Mouse (Mus musculus) layer of hippocampus, postnatal 14 days (tissue): ENCODE results near the gene 1700001O22Rik. TPM values are rescaled to one million over a fixed set of nuclear protein-coding genes. Genes with fewer than 3 reads are reported as not detected.
A peak's percentile ranks its signal among the peaks of the same experiment; 100 is the strongest.

Experiments used
- DNase-seq, 2 experiments: peaks; one replicate each; pipeline ENCODE4 v3.0.0; 2021 to 2022; ENCODE audit warnings: low spot score in 2 of 2, mixed read lengths in 1 of 2
- total RNA-seq, 2 experiments: library from RNA; stranded (reverse); gene quantifications; 2 replicates each; pipeline ENCODE4 v1.2.3; 2021

The 1700001O22Rik gene
- total RNA-seq, 2 experiments from 2014 or later = 2.9 to 3.8 TPM

DNA sequence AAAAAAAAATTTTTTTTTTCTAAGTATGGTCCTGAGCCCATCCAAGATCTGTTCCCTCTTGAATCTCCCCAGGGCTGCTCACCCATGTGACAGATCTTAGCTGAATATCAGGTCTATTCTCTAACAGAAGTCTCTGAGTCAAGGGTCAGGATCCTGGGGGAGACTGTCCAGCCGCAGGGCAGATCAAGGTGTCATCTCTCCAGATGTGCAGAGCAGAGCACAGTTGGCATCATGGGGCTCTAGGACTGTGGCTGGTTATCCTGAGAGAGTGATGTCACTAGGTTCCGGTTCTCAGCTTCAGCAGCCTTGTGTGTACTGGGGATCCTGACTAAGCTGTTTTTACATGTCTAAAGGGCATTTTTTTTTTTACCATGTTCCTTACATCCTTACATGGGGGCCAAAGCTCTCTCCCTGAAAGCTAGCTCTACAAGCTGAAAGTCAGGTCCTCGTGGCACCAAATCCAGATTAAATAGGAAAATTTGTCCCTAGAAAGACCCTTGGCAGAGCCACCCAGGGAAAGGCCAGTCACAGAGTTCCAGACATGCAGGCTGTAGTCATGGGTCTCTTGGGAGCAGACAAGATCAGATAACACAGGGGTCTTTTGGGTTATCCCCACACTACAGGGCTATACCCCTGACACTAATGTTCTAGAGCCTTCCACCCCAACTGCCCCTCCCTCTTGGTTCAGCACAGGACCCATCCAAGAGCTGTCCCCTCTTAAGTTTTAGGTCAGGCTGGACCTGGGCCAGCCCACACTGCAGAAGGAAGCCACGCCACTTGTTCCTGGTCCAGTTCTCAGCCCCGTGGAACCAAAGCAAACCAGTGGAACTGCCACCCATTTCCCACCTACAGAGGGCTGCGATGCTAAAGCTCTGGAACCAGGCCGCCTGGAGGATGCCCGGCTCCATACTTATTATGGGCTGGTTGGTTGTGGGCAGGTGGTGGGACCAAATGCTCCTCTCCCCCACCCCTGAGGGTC lies 20.9 kb downstream of the 1700001O22Rik start:
- DNase-seq = no peak

DNA sequence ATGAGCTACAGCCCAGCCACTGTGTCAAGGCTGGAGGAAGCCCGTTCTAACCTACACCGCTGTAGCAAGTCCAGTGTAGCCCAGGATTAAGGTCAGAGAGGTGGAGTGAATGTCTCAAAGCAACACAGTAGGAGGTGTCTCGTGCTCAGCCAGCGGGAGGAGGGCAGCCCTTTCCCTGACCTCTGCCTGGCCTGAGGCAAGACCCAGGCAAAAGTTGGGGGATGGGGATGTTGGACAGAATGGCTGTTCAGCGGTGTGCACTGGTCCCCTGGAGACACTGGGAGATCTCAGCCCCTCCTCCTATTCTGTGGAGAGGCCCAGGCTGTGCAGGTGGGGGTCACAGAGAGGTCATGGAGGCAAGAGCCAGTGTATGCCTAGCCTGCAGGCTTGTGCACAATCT lies 24.2 kb downstream of the 1700001O22Rik start:
- no peak for DNase-seq

DNA sequence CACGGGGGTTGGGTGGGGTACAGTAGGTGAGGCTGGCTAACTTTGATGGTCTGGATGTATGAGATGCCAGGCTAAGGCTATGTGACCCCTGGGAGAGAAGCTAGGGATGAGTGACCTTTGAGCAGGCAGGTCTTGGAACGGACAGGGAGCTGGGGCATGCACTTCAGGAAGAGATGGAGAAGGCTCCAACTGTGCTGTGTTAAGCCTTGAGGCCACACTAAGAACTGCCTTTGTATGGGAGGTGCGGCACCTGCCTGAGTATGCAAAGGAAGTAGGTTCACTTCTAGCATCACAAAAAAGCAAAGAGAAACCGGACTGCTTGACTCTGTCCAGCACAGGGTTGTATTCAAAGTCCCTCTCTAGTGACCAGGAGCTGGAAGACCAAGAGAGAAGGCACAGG lies 25.2 kb downstream of the 1700001O22Rik start:
- no peak for DNase-seq

DNA sequence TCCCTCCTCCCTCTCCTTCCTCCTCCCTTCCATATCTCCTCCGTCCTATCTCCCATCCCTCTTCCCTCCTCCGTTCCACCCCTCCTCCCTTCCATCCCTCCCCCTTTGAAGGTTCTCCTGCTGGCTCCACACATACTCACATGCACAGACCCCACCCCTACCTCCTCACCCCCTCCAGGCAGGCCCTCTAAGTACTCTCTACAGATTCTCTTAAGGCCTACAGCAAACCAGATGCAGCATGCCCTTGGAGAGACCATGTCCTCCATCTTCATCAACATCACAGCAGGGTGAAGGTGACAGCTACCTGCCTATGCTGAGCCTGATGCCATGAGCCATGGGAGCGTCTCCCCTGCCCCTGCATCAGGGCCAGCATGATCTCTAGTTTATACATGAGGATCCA lies 26.2 kb downstream of the 1700001O22Rik start:
- no peak for DNase-seq

DNA sequence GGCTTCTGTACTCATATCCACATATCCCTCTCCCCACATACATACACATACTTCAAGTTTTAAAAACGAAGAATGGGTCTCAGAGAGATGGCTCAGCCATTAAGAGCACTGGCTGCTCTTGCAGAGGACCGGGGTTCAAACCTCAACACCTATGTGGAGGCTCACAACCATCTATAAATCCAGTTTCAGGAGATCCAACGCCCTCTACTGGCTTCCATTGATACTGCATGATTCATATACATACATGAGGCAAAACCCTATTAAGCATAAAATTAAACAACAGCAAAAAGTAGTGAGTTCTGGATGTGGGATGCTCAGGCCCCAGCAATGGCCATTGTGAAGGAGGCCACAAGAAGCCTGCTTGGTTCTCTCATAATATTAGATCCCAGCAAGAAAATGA lies 27.5 kb downstream of the 1700001O22Rik start:
- DNase-seq = no peak

DNA sequence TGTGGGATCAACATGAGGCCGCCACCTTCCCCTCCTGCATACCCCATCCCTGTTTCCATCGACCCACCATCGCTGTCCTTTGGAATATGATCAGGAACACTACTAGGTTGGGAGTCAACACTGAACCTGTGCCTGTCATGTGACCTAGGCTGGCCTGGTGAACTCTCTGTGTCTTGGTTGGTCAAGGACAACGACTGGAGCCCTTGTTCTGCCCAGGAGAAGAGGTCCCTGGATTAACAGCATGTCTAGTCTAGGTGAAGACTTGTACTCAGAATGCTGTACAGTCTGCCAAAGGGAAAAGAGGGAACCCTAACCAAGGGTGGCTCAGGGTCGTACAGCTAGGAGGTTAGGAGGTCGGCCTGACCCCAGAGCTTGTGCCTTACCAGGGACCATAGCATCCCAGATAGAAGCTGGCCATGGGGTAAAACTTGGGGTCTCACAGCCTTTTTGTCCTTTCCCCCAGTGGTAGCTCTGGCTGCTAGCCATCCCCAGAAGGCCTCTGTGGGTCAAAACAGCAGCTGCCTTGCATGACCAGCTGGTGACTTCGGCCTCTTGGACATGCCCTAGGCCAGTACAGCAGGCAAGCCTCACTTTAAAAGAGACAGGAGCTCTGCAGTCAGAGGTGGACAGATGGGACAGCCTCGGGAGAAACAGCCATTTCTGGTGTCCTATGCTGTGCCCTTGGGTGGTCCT lies 30.0 kb downstream of the 1700001O22Rik start:
- no peak for DNase-seq

DNA sequence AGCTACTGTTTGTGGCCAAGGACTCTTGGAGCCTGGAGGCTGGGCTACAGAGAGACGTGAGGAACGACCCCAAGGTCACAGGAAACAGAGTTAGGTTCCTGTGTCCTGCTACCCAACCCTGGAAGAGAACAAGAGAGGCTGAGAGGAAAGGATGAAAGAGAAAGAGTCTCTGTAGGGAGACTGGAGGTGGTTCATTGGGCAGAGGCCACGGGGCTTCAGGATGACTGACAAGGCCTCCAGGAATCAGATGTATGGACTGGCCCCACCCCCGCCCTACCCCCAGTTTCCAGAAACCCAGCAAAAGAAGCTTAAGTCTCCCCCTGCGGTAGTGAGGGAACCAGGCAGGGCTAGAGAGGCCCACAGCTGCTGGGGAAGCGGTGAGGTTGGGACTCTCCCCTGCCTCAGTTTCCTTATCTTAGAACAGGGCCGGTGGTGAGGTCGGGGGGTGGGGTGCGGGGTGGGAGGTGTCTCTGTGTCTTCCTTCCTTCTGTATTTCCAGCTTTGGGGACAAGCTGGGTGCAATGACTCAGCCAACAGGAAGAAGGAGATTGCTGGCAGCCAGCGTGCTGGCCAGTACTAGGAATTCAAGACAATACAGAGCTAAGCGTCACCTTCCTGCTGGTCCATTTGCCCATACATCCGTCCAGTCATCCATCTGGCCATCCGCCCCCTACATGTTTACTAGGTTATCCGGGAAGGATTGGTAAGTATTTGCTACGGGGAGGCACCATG lies 30.7 kb downstream of the 1700001O22Rik start:
- DNase-seq = no peak

DNA sequence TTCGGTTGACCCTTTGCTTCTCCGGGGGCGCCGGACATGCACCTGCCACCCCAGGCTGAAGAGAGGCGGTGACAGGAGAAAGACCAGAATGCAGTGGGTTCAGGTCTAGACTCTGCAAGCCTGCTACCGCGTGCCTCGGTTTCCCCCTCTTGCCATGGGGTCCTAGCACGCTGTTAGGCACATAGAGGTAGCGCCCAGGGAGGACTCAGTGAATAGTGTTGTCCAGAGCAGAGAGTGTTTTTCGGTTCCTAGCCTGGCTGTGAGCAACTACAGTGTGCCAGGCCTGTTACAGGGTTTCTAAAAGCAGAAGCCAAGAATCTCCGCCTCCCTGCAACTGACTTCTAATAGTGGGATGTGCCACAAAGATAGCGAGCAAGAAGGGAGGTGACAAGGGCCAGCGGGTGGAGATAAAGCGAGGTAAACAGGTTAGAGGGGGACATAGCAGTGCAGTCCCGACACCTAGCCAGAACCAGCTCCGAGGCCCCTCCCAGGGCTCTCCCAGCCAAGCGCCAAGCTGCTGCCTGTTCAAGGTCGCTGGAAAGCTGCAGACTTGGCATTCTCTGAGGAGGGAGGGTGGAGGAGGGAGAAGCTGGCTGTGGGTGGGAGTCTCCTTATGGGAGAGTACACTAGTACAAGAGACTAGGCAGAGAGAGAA lies 31.5 kb downstream of the 1700001O22Rik start:
- DNase-seq = peak; percentile 75 to 81

DNA sequence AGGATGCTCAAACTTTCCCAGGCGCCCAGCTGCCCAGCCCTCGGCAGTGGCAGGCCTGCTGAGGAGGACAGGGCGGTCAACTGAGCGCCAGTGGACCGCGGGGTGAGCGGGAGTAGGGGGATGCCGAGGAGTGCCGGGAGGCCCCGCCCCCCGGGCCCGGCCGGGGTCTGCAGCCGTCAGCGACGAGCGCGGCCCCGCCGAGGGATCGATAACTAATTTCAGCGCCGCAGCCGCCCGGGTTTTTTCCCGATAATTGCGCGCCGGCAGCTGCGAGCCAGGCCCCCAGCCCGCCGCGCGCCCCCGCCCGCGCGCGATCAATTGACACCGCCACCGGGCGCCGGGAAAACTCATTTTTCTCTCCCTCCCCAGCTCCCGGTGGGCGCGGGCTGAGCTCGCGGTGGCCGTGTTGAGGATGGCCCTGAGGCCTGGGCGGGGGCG lies 32.1 kb downstream of the 1700001O22Rik start:
- DNase-seq = no peak

DNA sequence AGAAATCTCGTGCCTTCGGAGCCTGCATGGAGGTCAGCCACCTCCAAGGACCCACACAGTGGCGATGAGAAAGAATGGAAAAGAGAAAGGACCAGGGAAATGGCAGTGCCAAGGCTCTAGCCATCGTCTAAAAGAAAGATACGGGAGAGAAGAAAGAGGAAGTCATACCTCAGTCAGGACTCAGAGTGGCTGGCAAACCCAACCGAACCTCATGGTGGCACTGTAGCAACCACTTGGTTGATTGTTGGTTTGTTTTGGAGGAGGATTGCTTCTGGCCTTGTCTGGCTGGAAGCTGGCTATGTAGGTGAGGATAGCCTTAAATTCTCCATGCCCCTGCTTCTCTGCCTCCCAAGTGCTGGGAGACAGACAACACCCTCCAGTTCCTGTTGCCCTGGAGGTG lies 34.3 kb downstream of the 1700001O22Rik start:
- no peak for DNase-seq

DNA sequence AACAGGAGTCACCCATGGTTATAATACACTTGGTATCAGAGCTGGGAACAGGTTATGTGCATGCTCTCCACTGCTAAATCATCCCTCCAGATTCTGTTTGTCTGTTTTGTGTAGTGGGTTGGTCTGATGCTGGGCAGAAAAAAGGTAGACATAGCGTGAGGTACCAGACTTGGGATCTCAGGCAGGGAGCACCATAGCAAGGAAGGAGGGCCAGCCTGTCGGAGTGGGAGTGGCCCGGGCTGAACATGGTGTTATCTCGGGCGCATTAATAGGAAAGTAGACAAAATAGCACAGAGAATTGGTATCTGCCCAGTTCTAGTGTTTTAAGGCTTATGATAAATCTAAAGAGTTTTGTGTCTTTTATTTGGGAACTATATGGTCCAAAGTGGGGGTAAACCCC lies 34.9 kb downstream of the 1700001O22Rik start:
- DNase-seq = no peak

DNA sequence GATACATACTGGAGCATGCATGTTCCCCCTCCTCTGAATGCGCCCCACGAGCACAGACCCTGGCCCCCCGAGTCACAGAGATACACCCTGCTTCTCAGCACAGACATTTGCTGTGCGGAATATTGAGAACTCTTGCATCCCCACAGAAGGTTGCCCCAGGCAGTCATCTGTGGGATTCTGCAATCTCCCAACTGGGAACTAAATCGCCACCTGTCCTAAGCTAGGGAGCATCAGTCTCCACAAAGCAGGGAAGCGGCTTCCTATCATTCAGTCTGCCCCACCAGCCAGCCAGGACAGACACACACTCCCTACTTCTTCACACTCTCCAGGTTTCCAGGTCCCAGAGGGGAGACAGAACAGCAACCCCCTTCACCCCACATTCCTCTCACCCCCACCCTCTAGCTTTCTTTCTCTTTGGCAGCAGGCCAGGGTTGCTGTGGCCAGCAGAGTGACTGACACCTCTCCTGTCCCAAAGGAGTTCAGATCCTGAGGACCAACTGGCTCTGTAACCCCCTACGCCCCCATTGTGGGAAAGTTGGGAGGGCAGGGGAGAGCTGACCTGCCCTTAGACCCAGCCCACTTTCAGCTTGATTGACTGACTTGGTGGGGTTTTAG lies 35.7 kb downstream of the 1700001O22Rik start:
- DNase-seq = no peak

DNA sequence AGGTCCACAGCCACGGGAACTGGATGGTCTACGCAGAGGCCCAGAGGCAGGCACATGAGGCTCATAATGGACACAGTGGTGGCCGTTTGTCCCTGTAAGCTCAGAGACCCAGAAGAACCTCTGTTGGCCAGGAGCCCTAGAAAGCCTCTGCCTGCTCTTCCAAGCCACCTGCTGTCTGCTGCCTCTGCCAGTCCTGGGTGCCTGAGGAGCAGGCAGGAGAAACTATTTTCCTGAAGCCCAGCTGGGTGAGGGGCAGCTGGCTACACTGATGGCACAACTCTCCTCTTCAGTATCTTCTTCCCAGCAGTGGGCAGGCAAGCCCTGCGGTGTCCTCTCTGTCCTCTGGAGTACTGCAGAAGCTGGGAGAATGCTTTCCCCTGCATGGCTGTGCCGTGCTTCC lies 37.0 kb downstream of the 1700001O22Rik start:
- DNase-seq = no peak

DNA sequence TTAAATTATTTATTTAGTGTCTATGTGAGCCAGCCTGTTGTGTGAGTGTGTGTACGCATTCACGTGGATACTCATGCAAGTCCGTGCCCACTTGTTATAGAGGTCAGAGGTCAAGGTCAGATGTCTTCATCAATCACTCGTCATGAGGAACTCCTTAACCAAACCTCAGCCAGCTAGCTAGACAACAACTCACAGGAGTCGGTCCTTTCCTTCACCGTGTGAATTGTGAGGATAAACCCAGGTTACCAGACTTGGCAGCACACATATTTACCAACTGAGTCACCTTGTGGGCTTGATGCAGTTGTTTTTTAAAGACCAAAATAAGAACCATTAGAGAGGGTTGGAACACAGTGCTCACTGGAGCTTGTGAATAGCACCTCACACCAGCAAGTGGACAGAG lies 42.8 kb downstream of the 1700001O22Rik start:
- no peak for DNase-seq

DNA sequence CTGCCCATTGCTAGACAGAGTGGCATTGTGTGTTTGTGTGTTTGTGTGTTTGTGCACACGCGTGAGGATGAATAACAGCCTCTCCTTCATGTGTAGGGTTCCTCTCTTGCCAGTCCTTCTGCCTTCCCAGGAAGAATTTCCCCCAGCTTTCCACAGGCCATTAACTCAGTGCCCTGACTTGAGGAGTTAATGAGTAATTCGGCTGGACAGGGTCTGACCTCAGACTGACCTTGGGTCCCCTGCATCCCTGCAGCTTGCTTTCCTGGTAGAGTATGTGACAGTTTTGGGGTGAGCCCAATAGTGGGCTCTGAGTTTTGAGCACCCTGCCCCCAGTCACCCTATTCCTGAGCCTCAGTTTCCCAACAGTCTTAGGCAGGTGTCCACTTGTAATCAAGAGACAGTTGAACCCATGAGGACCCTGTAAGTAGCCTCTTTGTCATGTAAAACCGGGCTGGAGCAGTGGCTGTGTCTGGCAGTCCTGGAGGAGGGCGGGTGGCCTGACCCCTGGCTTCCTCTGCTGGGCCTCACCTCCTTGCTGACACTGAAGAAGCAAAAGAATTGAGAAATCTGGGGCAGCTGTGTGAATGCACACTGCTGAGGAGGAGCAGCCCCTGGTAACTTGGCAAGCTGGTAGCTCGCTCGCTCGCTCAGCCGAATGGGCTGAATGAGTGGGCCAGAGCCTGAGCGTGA lies 43.5 kb downstream of the 1700001O22Rik start:
- DNase-seq = no peak

DNA sequence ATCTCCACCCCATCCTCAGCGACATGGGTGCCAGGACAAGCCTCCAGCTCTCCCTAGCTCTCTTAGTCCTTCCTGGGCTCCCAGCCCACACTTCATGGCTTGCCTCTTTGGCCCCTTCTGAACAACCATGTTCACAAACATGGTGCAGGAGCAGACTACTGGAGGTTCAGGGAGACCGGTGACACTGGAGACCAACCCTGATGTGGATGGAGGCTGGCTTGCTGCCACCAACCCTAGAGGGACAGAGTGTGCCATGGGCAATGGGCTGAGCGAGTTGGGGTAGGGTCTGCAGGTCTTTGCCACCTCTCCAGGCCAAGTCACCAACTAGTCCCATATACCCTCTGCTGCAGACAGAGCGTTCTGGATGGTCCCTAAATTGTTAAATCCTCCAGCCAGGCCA lies 44.0 kb downstream of the 1700001O22Rik start:
- no peak for DNase-seq

DNA sequence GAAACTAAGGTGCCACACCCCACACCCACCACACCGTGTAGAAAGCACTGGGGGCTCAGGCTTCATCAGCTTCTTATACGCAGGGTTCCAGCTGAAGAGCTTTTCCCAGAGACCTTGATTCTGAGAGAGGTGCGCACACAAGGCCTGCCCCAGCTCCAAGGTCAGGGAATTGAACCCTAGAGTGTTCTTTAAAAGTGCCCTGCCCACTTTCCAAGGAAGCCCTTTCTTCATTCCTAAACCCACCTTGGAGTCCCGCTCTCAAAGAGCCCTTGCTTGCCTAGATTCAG lies 44.4 kb downstream of the 1700001O22Rik start:
- DNase-seq = no peak

DNA sequence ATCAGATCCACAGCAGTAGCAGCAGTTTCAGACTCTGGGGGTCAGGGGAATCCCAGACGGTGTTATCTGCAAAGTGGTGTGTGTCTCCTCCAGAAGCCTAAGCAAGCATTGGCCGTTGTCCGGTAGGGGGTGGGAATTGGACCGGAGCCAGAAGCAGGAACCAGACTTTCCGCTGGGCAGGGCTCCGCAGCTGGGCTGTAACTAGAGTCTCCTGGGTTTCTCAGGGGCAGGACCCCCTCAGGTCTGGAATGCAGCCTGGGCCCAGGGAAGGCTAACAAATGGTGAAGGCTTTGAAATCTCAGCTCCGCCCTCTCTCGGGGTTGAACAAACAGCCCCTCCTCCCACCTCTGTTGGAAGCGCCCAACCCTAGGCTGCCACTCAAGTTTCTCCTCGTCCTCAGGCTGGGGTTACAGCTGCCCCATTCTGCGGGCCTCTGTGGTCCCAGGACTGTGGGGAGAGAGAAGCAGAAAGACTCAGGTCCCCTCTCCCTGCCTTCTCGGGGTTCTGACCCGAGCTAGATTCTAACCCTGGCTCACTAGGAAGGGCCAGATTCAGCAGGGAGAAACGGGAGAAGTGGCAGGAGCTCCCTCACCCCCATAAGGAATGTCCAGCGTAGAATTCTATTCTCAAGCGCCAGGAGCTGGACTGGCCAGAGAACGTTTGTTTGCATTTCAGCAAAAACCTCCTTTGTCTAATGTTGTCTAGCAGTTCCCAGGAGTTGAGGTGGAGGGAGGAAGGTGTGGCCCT lies 44.9 kb downstream of the 1700001O22Rik start:
- DNase-seq = peak; percentile 69 to 75

DNA sequence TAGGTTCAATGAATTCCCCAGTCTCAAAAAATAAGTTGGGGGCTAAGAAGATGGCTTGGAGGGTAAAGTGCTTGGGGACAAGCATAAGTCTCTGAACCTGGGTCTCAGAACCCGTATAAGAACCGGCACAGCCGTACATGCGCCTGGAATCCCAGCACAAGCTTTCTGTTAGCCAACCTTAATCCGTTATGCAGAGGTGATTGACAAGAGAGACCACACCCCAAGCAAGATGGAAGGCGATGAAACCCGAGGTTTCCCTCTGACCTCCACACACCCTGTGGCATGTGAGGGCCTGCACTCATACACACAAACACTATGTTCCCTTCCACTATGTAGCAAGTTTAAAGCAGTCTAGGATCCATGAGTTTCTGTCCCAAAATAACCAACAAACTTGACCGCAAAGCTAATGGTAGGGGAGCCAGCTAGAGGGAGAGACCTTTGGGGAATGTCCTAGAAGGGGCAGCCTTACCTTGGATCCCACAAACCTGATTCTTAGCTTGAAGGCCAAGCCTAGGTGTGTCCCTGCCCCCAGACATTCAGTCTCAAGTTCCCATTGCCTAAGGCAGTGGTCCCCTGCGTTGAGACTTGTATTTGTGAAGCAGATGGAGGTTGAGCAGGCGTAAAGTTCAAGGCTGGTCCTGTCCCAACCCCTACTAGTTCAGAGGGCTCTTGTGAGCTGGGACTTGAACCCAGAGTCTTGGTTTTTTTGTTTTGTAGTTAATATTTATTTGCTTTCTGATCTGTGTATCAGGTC lies 46.3 kb downstream of the 1700001O22Rik start:
- no peak for DNase-seq
